Mouse (Mus musculus): ENCODE measurements around the gene Slu7.

DNA sequence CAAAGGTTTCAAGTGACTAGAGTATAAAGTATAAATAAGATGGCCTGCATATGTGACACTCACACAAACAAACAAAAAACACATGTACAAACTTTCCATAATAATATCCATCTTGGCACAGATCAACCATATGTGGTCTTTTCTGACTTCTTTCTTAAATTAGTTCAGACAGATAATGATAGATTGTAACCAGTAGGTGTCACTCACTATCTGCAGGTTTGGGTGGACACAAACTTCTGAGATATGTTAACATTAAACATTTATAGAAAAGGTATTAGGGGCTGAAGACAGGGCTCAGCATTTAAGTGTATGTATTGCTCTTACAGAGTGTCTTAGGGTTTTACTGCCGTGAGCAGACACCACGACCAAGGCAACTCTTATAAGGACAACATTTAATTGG lies 18.7 kb downstream of the Slu7 start:
- TF ChIP-seq EP300 (IDR thresholded peaks at IDR 0.05; ENCODE audit: insufficient read depth, low read depth, low read length) (no peak), CTCF (IDR thresholded peaks at IDR 0.05) (peak; percentile 67), POLR2A (IDR thresholded peaks at IDR 0.05; ENCODE audit: insufficient read depth, low read depth, low read length) (no peak)

All from heart, adult 2 months (tissue).